Mouse (Mus musculus) left cerebral cortex, postnatal 14 days (tissue): Measurements from ENCODE around the gene Dnajc1. TPM values are rescaled to one million over a fixed set of nuclear protein-coding genes. Genes with fewer than 3 reads are reported as not detected.

Experiments
- DNase-seq, 2 experiments: peaks; one replicate each; pipeline ENCODE4 v3.0.0; 2021 to 2022; ENCODE audit warnings: low spot score in 2 of 2, mixed read lengths in 1 of 2
- intact Hi-C: fragments of 180-260 bp; cut with DNase I; formaldehyde crosslinking; loops from one replicate; pipeline ENCODE4 v1.15.1; 2025
- long read RNA-seq, 2 experiments: library from polyadenylated mRNA; stranded (forward); transcript quantifications; one replicate each; pipeline ENCODE4 v2.0.0; 2021
- total RNA-seq, 2 experiments: library from RNA; stranded (reverse); gene quantifications; 2 replicates each; pipeline ENCODE4 v1.2.3; 2021

Gene Dnajc1
- total RNA-seq, result 10 to 100 TPM; 16.5 to 16.6 TPM
- long read RNA-seq, experiment 1, full-length matches to known transcripts, result 7 of 12 reads
- long read RNA-seq, experiment 1, partial matches to known transcripts, result 2 of 12 reads
- long read RNA-seq, experiment 1, other reads (novel, unspliced or antisense), result 3 of 12 reads
- long read RNA-seq, experiment 2, full-length matches to known transcripts, result 7 of 12 reads
- long read RNA-seq, experiment 2, partial matches to known transcripts, result 0 of 12 reads
- long read RNA-seq, experiment 2, other reads (novel, unspliced or antisense), result 5 of 12 reads

GRCm38 (mm10) chr2:18392331-18393021 lies at the start of gene Dnajc1:
Gene Dnajc1, minus strand, starts transcription at chr2:18392830.
- intact Hi-C loops, result loop anchor here (2.0 to 10.0 kb wide), 2 partner anchors 280 to 602 kb away; partner anchors contain the start of genes 4930426L09Rik, Commd3 and Pip4k2a
- DNase-seq, result peak; percentile 89 to 91

GRCm38 (mm10) chr2:18441871-18442270 lies 49.2 kb upstream of the Dnajc1 start:
- peak; percentile 2 to 3 for DNase-seq

GRCm38 (mm10) chr2:18415242-18415641 lies 22.6 kb upstream of the Dnajc1 start:
- DNase-seq, result no peak
- intact Hi-C loops, result no loop called here

More at GRCm38 (mm10) chr2:18441871-18442270, 49.2 kb upstream of the Dnajc1 start:
- intact Hi-C loops, result no loop called here

- no peak for DNase-seq
- intact Hi-C loops, result no loop called here
Observed at GRCm38 (mm10) chr2:18403679-18404078, 11.0 kb upstream of the Dnajc1 start.

- no peak for DNase-seq
- intact Hi-C loops, result no loop called here
Observed at GRCm38 (mm10) chr2:18401771-18402170, 9.1 kb upstream of the Dnajc1 start.

GRCm38 (mm10) chr2:18393022-18393519 lies 441 bp upstream of the Dnajc1 start:
- peak in 1 of 2 experiments; percentile 8 for DNase-seq

GRCm38 (mm10) chr2:18391861-18392260 lies 769 bp downstream of the Dnajc1 start:
- peak; percentile 18 to 26 for DNase-seq
- intact Hi-C loops, result loop anchor here (2.0 to 10.0 kb wide), 2 partner anchors 281 to 603 kb away; partner anchors contain the start of genes 4930426L09Rik, Commd3 and Pip4k2a

More at GRCm38 (mm10) chr2:18393022-18393519, 441 bp upstream of the Dnajc1 start:
- intact Hi-C loops, result loop anchor here (2.0 to 10.0 kb wide), 2 partner anchors 280 to 602 kb away; partner anchors contain the start of genes 4930426L09Rik, Commd3 and Pip4k2a

GRCm38 (mm10) chr2:18389631-18390030 lies 3.0 kb downstream of the Dnajc1 start:
- intact Hi-C loops, result loop anchor here (10.0 kb wide), 1 partner anchor 605 kb away; the partner anchor contains the start of genes 4930426L09Rik and Pip4k2a
- DNase-seq, result no peak

GRCm38 (mm10) chr2:18381662-18382061 lies 11.0 kb downstream of the Dnajc1 start:
- DNase-seq, result no peak
- intact Hi-C loops, result no loop called here

GRCm38 (mm10) chr2:18372400-18373182 lies 20.0 kb downstream of the Dnajc1 start:
- DNase-seq, result no peak
- intact Hi-C loops, result no loop called here

- DNase-seq, result no peak
- intact Hi-C loops, result no loop called here
Observed at GRCm38 (mm10) chr2:18370794-18371498, 21.7 kb downstream of the Dnajc1 start.

GRCm38 (mm10) chr2:18364402-18364801 lies 28.2 kb downstream of the Dnajc1 start:
- DNase-seq, result no peak
- intact Hi-C loops, result no loop called here

- peak; percentile 27 to 39 for DNase-seq
- intact Hi-C loops, result no loop called here
Observed at GRCm38 (mm10) chr2:18355293-18355692, 37.3 kb downstream of the Dnajc1 start.

- DNase-seq, result peak in 1 of 2 experiments; percentile 21
- intact Hi-C loops, result no loop called here
Observed at GRCm38 (mm10) chr2:18352620-18353019, 40.0 kb downstream of the Dnajc1 start.

GRCm38 (mm10) chr2:18343464-18343863 lies 49.2 kb downstream of the Dnajc1 start:
- DNase-seq, result peak in 1 of 2 experiments; percentile 7
- intact Hi-C loops, result loop anchor here (10.0 kb wide), 1 partner anchor 919 kb away; no protein-coding TSS in a partner anchor

- intact Hi-C loops, result no loop called here
- no peak for DNase-seq
Observed at GRCm38 (mm10) chr2:18318671-18319070, 74.0 kb downstream of the Dnajc1 start.

GRCm38 (mm10) chr2:18317503-18318281 lies 74.9 kb downstream of the Dnajc1 start:
- DNase-seq, result no peak
- intact Hi-C loops, result no loop called here

GRCm38 (mm10) chr2:18316909-18317308 lies 75.7 kb downstream of the Dnajc1 start:
- intact Hi-C loops, result no loop called here
- no peak for DNase-seq
